Mouse (Mus musculus): ENCODE data around the gene Coq7. TPM values are rescaled to one million over a fixed set of nuclear protein-coding genes. Genes with fewer than 3 reads are reported as not detected.

The Coq7 gene
- polyA plus RNA-seq, 1 experiment from 2014 or later, result 71.6 TPM

Other genes starting within 250 kb of the Coq7 start
- 1.2 and 1.6 TPM in 2 replicates for gene Syt17, start 85.1 kb downstream of the Coq7 start, polyA plus RNA-seq (2015; fragmentation: Nextera tagmentation; extraction: Ambion mirVana)
- 7.7 and 9.8 TPM in 2 replicates for gene Itpripl2, start 41.4 kb downstream of the Coq7 start, polyA plus RNA-seq (2015; fragmentation: Nextera tagmentation; extraction: Ambion mirVana)
- gene Tmc7, start 51.4 kb upstream of the Coq7 start, polyA plus RNA-seq (2015; fragmentation: Nextera tagmentation; extraction: Ambion mirVana), result 3.4 and 3.8 TPM in 2 replicates
- 0.24 and 0.56 TPM in 2 replicates for gene Tmc5, start 63.9 kb upstream of the Coq7 start, polyA plus RNA-seq (2015; fragmentation: Nextera tagmentation; extraction: Ambion mirVana)
- 78.2 and 80.9 TPM in 2 replicates for gene Gde1, start 172.4 kb upstream of the Coq7 start, polyA plus RNA-seq (2015; fragmentation: Nextera tagmentation; extraction: Ambion mirVana)
- gene Ccp110, start 179.2 kb upstream of the Coq7 start, polyA plus RNA-seq (2015; fragmentation: Nextera tagmentation; extraction: Ambion mirVana), result 12.7 and 16.2 TPM in 2 replicates
- 65.3 and 66.3 TPM in 2 replicates for gene Vps35l, start 206.9 kb upstream of the Coq7 start, polyA plus RNA-seq (2015; fragmentation: Nextera tagmentation; extraction: Ambion mirVana)

All from limb, embryonic 15.5 days (tissue).